Comparison of ENCODE assay signal across 12 mouse cellular contexts in genomic region chr3:27904659-27905330, GRCm38 (mm10). TPM values are rescaled to one million over a fixed set of nuclear protein-coding genes. Genes with fewer than 3 reads are reported as not detected.
DNase-seq lines count a peak whose midpoint lies in the region; ATAC-seq and TF ChIP-seq lines count a peak whose summit lies in the region.
"Had no signal": no experiment of that assay in that cellular context is flagged by ENCODE, and none has a peak within 500 bp of the region (broad histone marks: within the 10 kb centered on the region; RNA-seq: fewer than 3 reads in every experiment).

No protein-coding gene starts in this region.

- WGBS in lung, embryonic 14.5 days: 14% methylated on average over 13 of the region's 13 CpGs
- WGBS in intestine, postnatal 0 days: 23% methylated on average over 13 of the region's 13 CpGs
- 57% methylated on average over 13 of the region's 13 CpGs for WGBS in forebrain, embryonic 13.5 days

- H3K4me3 ChIP-seq in lung, embryonic 14.5 days (ENCODE audit: low read depth, low read length): no peak overlapping the region
- no peak overlapping the region for H3K4me3 ChIP-seq in intestine, postnatal 0 days (ENCODE audit: low read depth, low read length)
- no peak overlapping the region for H3K4me3 ChIP-seq in forebrain, embryonic 13.5 days
- H3K4me3 ChIP-seq: embryonic facial prominence, embryonic 15.5 days; midbrain, embryonic 12.5 days had no signal

- H3K27ac ChIP-seq in lung, embryonic 14.5 days (ENCODE audit: low read depth): no peak overlapping the region
- no peak overlapping the region for H3K27ac ChIP-seq in intestine, postnatal 0 days (ENCODE audit: low read depth, low read length)
- no peak overlapping the region for H3K27ac ChIP-seq in forebrain, embryonic 13.5 days
- H3K27ac ChIP-seq: embryonic facial prominence, embryonic 15.5 days; midbrain, embryonic 12.5 days had no signal

- 0 out of 2 replicates have a peak overlapping the region, but pooled peaks have one; percentile 3 for H3K4me2 ChIP-seq in lung, embryonic 14.5 days
- no peak overlapping the region for H3K4me2 ChIP-seq in intestine, postnatal 0 days (replicated peaks; ENCODE audit: low read depth)
- H3K4me2 ChIP-seq in forebrain, embryonic 13.5 days: no peak overlapping the region
- H3K4me2 ChIP-seq: embryonic facial prominence, embryonic 15.5 days; midbrain, embryonic 12.5 days had no signal

- H3K4me1 ChIP-seq in lung, embryonic 14.5 days (ENCODE audit: insufficient read depth): peaks cover 6% of the 10 kb centered on the region
- H3K4me1 ChIP-seq in intestine, postnatal 0 days (replicated peaks; ENCODE audit: control insufficient read depth, insufficient read depth, low read length): no peaks in the 10 kb centered on the region
- peaks cover 4% of the 10 kb centered on the region; the same call in 1 of the 2 replicates for H3K4me1 ChIP-seq in forebrain, embryonic 13.5 days

- peak; percentile 66 for ATAC-seq in lung, embryonic 14.5 days (ENCODE audit: insufficient read depth)
- peak; percentile 46 for ATAC-seq in intestine, postnatal 0 days
- peak; percentile 81 for ATAC-seq in megakaryocyte progenitor cell, adult 5-6 weeks (replicated peaks; ENCODE audit: poor library complexity)
- no peak for ATAC-seq in forebrain, embryonic 13.5 days

- no peaks in the 10 kb centered on the region for H3K27me3 ChIP-seq in lung, embryonic 14.5 days (ENCODE audit: insufficient read depth, low read length)
- no peaks in the 10 kb centered on the region for H3K27me3 ChIP-seq in intestine, postnatal 0 days (replicated peaks; ENCODE audit: control insufficient read depth, insufficient read depth, low read length)
- H3K27me3 ChIP-seq in forebrain, embryonic 13.5 days: no peaks in the 10 kb centered on the region
- H3K27me3 ChIP-seq: embryonic facial prominence, embryonic 15.5 days; midbrain, embryonic 12.5 days had no signal

- no peak overlapping the region for H3K9ac ChIP-seq in lung, embryonic 14.5 days
- H3K9ac ChIP-seq in intestine, postnatal 0 days (ENCODE audit: low read depth, low read length): no peak overlapping the region
- no peak overlapping the region for H3K9ac ChIP-seq in forebrain, embryonic 13.5 days
- H3K9ac ChIP-seq: embryonic facial prominence, embryonic 15.5 days; midbrain, embryonic 12.5 days had no signal

- no peak for TF ChIP-seq CTCF in lung, embryonic 14.5 days (IDR thresholded peaks at IDR 0.05; ENCODE audit: low read depth)
- no peak for TF ChIP-seq CTCF in intestine, postnatal 0 days (IDR thresholded peaks at IDR 0.05; ENCODE audit: low read depth)

- DNase-seq in lung, embryonic 14.5 days: peak; percentile 19
- no peak for DNase-seq in lung, postnatal 14 days
- DNase-seq in heart, adult 9 months (ENCODE audit: low spot score in 2 of 2): peak; percentile 69
- no peak for DNase-seq in right cerebral cortex, postnatal 36 days (ENCODE audit: low spot score in 2 of 2)
- no peak for DNase-seq in T-cell, adult 2 months (ENCODE audit: low spot score)

- H3K9me3 ChIP-seq in lung, embryonic 14.5 days (ENCODE audit: low read depth, low read length): no peaks in the 10 kb centered on the region; the same call in 1 of the 2 replicates
- H3K9me3 ChIP-seq in intestine, postnatal 0 days (ENCODE audit: control insufficient read depth): no peaks in the 10 kb centered on the region
- no peaks in the 10 kb centered on the region for H3K9me3 ChIP-seq in forebrain, embryonic 13.5 days (replicated peaks)
- H3K9me3 ChIP-seq: embryonic facial prominence, embryonic 15.5 days; midbrain, embryonic 12.5 days had no signal

- no peaks in the 10 kb centered on the region for H3K36me3 ChIP-seq in lung, embryonic 14.5 days (ENCODE audit: insufficient read depth)
- no peaks in the 10 kb centered on the region for H3K36me3 ChIP-seq in intestine, postnatal 0 days (ENCODE audit: control insufficient read depth, insufficient read depth)
- no peaks in the 10 kb centered on the region for H3K36me3 ChIP-seq in forebrain, embryonic 13.5 days (ENCODE audit: poor library complexity, severe bottlenecking)
- H3K36me3 ChIP-seq: embryonic facial prominence, embryonic 15.5 days; midbrain, embryonic 12.5 days had no signal

RNA-seq across cellular contexts. Expression of gene Tmem212, which starts 8.6 kb away (rescaled TPM):
- not detected in 2 replicates for polyA plus RNA-seq in lung, embryonic 14.5 days (2014; fragmentation: Nextera tagmentation; extraction: Ambion mirVana)
- 0.29 TPM in 1 of 2 replicates, not detected in the other for polyA plus RNA-seq in intestine, postnatal 0 days (2015; fragmentation: Nextera tagmentation; extraction: Ambion mirVana)
- total RNA-seq in megakaryocyte progenitor cell, adult 5-6 weeks (2015): not detected in 2 replicates
- total RNA-seq in megakaryocyte progenitor cell, adult 5-6 weeks (2017): not detected in 2 replicates
- polyA plus RNA-seq in forebrain, embryonic 13.5 days (2015; fragmentation: Nextera tagmentation; extraction: Ambion mirVana): not detected in 2 replicates
- total RNA-seq: adrenal gland, postnatal 4 days; ES-E14 had no signal
- polyA plus RNA-seq: midbrain, embryonic 12.5 days had no signal

RNA-seq across cellular contexts. Expression of gene Pld1, which starts 33.7 kb away (rescaled TPM):
- polyA plus RNA-seq in lung, embryonic 14.5 days (2014; fragmentation: Nextera tagmentation; extraction: Ambion mirVana): 6.4 and 7.5 TPM in 2 replicates
- 18.1 and 19.2 TPM in 2 replicates for polyA plus RNA-seq in intestine, postnatal 0 days (2015; fragmentation: Nextera tagmentation; extraction: Ambion mirVana)
- total RNA-seq in megakaryocyte progenitor cell, adult 5-6 weeks (2015): 12.6 and 15.9 TPM in 2 replicates
- 3.7 and 6.9 TPM in 2 replicates for total RNA-seq in megakaryocyte progenitor cell, adult 5-6 weeks (2017)
- 2.4 and 2.7 TPM in 2 replicates for polyA plus RNA-seq in forebrain, embryonic 13.5 days (2015; fragmentation: Nextera tagmentation; extraction: Ambion mirVana)

Comparison
In these comparisons a context has a peak if more than half of its experiments do, and no peak if none do; other contexts are left out.
1. DNase-seq: peak in lung, embryonic 14.5 days (single experiment) and heart, adult 9 months (2 of 2); none in lung, postnatal 14 days (single experiment), right cerebral cortex, postnatal 36 days (0 of 2) and T-cell, adult 2 months (single experiment).